Mouse (Mus musculus) megakaryocyte, embryonic 14.5 days (primary cell): ENCODE data around the gene Gprc5c.

Source experiments
- FLI1 ChIP-seq: IDR thresholded peaks from 2 replicates; pipeline ENCODE4 v1.6.1; 2012; ENCODE audit warnings: low read length, inconsistent platforms, mixed read lengths
- GATA1 ChIP-seq: IDR thresholded peaks from 3 replicates; pipeline ENCODE4 v1.6.1; 2012; ENCODE audit warnings: mixed read lengths, low read length, inconsistent platforms, borderline replicate concordance

GRCm38 (mm10) chr11:114869787-114870186 is 18.8 kb downstream of the Gprc5c start:
- TF ChIP-seq GATA1 = no peak
- TF ChIP-seq FLI1 = no peak
